Mouse (Mus musculus) gastrocnemius, postnatal 25 days (tissue): ENCODE measurements around the gene Coq5. TPM values are rescaled to one million over a fixed set of nuclear protein-coding genes. Genes with fewer than 3 reads are reported as not detected.

Experiments used
- DNase-seq: peaks from one replicate; pipeline ENCODE4 v3.0.0; 2022
- total RNA-seq, 2 experiments: library from RNA; stranded (reverse); gene quantifications; 1 replicate in 1 of 2; 2 replicates in 1 of 2; pipeline ENCODE4 v1.2.3; 2021

Coq5 gene
- total RNA-seq, 2 experiments from 2014 or later: 91.7 to 100 TPM

DNA sequence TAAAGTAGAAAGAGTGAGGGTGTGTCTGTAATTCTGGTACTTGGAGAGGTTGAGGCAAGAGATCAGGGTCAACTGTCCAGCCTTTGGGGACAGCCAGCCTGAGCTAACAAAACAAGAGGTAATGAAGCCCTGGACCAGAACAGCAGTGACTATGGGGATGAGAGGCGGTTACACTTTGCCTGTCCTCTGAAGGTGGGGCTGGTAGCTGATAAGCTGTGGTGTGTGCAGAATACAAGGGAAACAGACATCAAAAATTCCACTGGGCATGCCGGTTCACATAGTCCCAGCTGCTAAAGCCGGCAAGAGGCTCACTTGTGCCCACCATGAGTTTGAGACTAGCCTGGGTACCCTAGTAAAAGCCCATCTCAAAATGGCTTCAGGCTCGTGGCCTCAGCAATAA is 32.9 kb downstream of the Coq5 start:
- DNase-seq: no peak

DNA sequence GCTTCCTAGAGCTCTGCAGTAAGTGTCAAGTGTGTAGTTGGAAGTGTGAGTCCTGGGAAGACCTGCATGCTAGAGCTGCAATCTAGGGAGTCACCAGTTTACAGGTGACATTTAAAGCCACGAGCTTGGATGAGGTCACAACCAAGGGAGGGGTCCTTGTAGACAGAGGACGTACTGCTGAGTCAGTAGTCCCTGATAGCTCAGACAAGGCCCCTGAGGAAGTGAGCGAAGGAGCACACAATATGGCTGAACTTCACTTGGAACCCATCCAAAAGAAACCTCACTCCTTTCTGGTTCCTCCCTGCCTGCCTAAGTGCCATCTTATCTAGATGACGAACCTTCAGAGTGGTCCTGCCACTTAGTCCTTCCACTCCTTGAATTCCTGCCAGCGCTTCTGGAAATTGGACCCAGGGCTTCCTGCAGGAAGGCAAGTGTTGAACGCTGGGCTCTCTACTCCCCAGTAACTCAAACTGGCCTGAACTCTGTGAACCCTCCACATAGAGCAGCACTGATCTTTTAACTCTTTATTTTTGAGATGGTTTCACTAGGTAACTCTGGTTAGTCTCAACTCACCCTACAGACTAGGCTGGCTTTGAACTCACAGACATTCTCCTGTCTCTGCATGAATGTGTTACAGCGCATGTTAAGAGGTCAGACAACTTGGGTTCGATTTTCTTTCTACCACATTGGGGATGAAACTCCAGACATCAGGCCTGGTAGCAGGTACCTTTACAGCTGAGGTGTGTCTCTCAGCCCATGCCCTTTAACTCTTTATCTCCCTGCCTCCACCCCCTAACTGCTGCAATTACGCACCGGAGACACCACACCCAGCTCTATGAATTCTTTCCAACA is 33.6 kb downstream of the Coq5 start:
- DNase-seq: no peak

DNA sequence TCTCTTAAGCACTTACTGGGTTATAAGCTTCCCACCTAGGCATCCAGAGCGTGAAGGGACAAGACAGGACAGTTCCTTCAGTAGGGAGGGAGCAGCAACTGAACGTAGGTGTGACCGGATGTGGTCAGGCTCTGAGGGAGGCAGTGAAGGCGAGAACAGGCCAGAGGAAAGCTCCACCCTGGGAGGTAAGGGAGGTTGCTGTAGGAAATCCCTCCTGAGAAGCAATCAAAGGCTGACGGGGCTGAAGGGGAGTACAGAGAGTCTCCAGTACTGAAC is 34.1 kb downstream of the Coq5 start:
- DNase-seq: no peak

DNA sequence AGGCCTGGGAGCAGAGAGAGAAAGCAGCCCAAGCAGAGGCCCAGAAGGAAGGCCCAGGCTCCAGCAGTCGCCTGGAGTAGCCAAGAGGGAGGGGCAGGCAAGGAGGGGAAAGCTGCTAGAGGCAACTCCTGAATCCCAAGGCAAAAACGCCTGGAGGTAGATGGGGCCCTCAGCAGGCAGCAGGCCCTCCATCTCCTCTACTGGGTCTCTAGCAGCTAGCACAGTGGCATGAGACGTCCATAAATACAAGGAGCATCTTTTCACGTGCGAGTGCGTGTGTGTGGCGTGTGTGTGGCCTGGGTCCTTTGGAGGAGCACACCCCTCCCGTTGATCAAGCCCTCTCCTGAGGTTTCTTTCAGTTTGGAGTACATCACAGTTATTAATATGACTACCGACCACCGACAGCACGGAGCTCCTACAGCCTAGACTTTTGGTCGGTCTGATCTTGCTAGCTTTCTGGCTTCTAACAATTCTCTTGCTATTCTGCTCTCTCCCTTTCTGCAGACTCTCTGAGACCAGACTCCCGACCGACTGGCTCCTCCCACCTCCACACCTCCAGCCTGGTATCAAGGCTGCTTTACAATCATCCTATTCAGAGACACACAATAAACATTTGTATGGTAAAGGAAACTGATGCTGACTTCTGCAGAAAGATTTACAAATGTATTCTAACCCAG is 37.6 kb downstream of the Coq5 start:
- no peak for DNase-seq

DNA sequence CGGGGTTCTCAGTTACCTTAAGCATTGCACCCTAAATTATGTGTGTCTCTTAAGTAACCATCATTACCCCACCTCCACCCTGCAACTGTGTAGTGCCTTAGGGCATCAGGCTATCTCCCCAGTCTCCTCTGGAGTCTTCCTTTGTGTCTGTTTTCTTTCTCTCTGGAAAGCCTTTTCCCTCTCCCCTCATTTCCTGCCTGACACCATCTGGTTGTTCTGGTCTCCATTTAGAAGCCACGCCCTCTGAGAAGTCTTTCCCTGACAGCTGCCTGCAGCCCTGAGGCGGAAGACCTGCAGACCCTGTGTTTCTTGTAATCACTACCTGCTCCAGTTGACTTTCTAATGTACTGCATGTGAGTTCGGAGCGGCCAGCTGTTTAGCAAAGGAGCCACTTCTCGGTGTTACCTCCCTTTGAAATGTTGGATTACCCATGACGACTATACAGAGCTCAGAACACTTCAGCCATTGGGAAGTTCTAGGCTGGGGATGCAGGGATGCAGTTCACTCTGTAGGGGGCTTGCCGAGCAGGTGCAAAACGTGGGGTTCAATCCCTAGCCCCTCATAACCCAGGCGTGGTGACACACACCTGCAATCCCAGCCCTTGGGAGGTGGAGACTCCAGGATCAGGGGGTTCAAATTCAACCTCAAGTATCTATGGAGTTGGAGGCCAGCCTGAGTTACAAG is 38.3 kb downstream of the Coq5 start:
- no peak for DNase-seq

DNA sequence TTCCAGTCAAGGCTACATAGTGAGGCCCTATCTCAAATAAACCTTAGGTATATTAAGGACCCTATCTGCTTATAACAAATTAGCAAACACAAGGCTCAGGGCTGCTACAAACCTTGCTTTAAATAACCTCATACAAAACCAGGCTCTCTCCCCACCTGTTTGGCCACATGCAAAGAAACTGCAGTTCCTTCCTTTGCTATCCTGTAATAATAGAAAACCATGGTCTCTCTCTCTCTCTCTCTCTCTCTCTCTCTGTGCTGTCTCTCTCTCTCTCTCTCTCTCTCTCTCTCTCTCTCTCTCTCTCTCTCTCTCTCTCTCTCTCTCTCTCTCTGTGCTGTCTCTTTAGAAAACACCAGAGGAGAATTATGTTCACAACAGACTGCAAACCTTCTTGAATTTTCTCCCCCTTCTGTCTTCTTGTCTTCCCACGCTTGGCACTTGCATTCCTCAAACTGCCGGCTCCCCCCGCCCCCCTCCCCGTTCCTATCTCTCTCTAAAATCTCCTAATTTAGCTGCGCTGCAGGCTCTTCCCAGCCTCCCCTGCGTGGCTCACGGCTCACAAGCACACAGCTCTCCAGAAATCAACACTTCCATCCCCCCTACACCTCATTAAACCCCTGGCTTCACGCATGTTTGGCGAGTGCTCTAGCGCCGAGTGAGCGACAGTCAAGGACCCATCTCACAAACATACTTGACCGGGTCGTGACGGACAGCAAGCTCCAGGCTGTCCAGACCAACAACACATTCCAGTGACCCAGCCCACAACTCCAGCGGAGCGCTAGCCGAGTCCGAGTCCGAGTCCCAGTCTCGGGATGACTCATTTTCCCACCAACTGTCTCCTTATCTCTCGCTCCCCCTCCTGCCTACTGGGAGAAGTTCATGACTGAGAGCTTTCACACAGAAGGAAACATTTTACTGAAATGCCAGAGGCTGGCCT is 39.8 kb downstream of the Coq5 start:
- DNase-seq: peak; percentile 73

DNA sequence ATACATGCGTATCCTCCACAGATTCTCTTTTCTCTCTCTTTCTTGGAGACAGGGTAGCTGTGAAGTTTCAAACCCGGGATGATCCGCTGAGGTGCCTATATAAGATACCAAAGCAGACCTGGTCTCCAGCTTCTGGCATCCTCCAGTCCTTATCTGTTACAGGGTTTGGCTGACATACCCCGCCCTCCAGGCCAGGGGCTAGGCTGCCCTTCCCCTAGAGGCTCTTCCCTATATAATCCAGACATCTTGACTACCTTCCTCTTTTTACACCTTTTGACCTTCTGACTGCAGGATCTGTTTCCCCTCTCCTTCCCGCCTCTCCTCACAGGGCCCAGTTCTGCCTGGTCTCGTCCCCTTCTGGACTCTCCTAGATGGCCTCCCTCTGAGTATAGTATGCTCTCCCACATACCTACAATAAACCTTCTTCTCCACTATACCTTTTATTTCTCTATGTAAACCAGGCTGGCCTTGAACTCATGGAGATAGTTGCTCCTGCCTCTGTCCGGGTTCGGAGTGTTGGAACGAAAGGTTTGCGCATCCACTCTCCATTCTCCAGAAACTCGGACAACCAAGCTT is 46.9 kb downstream of the Coq5 start:
- no peak for DNase-seq

DNA sequence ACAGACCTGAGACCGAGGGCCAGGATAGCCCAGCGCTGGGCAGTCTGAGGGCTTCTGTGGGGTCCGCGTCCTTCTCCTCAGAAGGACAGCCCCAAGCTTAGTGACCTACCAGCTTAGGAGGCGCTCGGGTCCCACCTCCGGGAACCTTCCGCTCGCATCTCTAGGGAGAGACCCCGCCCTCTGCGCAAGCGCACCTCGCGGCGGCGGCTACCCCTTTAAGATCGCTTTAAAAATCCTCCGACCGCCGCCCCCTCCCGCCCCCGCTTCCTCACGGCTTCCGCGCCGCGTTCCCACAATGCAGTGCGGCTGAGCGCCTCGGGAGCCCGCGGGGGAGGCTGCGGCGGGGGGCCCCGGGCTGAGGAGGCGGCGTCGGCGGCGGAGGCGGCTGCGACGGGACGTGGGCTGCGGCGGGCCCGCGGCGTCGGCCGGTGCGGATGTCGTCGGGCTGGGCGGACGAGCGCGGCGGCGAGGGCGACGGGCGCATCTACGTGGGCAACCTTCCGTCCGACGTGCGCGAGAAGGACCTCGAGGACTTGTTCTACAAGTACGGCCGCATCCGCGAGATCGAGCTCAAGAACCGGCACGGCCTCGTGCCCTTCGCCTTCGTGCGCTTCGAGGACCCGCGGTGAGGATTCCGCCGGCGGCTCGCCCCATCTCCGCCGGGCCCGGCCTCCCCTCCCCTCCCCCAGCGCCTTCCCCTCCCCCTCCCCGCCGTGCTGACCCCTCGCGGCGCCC is 47.6 kb downstream of the Coq5 start, which contains the start of gene Srsf9:
Gene Srsf9, plus strand, starts transcription at position 303 of the 735 bp plus-strand sequence.
- DNase-seq: peak; percentile 96

DNA sequence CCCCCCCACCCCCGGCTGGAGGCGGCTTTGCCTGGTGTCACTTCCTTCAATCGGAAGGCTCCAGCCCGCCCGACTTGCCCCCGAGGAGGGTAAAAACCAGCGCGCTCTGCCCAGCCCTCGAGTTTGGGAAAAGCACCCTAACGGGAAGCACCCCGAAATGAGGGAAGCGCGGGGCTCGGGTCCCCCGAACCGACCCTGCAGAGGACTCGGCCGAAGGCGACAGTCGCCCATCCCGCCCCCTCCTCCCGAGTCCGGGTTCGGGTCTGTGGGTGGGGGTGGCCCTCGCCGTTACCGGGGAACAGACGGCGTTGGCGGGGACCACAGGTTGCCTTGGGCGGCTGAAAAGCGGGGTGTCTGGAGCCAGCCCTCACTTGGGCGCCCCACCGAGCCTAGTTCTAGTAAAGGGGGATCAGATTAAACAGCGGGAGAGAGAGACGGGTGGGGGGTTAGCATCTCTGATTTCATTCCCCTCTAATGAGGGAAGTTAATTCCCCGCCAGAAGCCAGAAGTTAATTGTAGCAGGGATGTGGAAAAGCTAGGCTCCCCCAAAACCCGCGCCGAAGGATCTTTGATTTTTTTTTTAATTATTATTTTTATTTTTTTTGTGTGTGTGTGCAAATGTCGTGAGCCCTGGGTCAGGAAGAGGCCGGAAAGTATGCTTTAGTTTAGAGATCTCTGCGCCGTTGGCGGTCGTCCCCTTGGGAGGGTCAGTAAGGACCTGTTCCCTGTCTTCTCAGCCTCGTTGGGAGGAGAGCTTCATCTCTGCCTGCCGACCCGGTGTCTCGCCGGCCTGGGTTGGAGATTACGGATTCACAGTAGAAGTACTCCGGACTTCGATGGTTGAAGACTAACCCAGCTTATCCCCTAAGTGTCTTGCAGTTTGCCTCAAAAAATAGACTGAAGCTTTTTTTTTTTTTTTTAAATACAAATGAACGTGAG is 48.4 kb downstream of the Coq5 start:
- peak; percentile 27 for DNase-seq

DNA sequence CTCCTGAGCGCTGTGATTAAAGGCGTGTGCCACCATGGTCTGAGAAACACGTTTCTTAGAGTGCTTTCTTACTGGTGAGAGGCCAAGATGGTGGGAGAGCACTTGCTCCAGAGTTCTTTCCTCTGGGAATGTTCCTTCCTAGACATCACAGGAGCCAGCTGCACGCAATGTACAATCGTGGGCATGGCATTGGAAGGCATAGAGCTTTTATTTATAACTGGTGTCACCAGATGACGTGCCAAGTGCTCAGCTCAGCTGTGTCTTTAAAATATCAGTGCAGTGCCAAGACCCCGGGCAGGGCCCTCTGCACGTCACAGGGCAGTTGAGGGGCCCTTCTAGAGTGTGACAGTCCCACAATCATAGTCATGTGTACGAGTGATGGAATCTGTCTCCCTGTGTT is 51.5 kb downstream of the Coq5 start:
- no peak for DNase-seq

DNA sequence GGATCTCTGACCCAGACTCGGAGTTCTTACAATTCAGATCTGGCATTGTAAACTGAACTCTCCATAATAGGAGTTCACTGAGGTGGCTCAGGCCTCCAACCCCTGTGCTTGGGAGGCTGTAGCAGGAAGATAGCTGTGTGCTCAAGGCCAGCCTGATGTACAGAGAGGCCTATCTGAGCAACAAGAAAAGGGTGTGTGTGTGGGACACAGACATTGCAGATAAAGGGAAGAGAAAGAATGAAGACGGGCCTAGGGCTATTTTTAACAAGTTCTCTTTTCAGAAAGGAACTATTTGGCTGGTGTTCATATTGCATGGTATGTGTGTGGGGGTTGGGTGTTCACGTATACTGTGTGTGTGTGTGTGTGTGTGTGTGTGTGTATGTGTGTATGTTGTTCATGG is 54.2 kb downstream of the Coq5 start:
- DNase-seq: no peak

DNA sequence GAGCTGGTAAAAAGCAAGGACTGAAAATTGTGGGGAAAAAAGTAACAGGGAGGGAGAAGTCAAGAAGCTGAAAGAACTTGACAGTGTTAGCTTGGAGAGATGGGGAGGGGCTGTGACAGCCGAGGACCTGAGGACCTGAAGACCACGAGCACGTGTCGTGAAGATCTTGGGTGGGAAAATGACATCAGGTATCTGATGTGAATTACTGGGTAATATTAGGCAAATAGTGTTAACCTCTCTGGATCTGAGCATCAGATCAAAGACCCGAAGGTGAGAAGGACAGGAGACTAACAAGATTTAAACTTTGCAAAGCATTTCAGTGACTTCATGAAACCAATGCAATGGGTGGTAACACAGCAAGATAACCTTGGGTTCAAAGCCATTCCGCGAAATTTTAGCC is 60.5 kb downstream of the Coq5 start:
- DNase-seq: no peak

DNA sequence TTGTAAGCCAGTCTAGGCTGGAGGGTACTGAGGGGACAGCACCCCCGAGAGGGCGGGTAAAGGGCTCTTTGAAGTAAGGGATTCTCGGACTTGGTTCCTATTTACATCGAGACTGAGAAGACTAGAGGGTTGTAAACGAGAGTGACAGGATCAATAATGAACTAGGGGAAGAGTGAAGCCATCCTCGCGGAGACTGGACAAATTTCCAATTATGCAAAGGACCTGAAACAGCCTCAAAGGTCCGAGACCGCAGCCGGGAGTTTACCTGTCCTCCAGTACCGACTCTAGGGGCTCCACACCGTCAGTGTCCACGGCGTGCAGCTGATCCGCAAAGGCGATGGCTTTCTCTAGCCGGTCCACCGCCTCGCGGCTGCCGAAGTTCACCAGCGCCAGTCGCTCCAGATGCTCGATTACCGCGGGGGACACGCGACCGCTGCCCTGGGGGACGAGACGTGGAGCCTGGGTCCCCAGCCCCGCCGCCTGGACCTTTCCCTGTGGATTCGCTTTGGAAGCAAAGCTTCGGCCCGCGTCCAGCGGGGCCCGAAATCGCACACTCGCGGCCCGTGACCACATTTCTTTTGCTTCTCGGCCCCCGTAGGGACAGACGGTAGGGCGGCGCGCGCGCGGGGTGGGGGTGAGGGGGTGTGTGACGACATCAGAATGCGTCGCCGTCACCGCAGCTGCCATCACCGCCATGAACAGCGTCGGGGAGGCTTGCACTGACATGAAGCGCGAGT is 61.3 kb downstream of the Coq5 start, which contains the start of the genes Gatc and Triap1:
Gene Gatc, minus strand, starts transcription at position 602 of the 737 bp plus-strand sequence.
Gene Triap1, plus strand, starts transcription at position 649 of the 737 bp plus-strand sequence.
- peak; percentile 86 for DNase-seq

DNA sequence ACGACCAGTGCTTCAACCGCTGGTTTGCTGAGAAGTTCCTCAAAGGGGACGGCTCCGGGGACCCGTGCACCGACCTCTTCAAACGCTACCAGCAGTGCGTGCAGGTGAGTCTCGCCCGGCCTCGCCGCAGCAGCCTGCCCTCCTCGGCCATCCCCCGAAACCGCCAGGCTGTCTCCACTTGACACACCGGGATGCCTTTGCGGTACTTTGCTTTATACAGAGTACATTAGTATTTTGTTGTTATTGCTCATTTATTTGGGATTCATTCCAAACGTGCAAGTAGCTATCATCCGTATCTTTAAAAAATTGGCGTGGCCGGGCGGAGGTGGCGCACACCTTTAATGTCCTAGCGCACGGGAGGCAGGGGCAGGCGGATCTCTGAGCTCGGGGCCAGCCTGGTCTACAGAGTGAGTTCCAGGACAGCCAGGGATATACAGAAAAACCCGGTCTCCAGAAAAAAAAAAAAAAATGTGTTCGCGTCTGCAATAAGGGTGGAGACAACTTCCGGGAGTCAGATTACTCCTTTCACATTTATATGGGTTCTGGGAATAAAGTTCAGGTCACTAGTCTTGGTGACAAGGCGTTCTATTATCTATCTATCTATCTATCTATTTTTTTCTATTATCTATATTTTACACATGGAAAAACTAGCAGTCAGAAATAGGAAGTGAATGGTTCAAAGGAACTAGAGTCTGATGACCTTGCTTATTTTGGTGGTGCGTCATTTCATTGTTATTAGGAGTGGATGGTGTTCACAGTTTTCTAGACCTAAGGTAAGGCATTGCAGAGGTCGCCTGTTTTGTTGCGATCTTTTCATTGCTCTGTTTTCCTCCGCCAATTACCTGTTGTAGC is 62.1 kb downstream of the Coq5 start:
- no peak for DNase-seq
